In the genomic region with DNA sequence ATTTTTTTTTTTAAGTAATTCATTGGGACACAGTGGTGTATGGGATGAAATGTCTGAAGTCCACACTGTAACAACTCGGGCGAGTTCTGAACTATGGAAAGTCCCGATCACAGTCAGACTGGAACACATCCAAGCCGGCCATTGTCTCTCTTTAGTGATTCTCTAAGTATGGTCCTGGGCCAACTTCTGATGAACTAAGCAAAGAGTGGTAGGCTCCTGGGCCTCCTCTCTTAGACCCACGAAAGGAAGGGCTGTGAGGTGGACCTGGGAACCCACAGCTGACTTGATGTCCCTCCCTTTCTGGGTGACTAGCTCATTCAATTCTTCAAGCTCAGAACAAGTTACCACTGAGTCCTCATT, we compare ENCODE assay signal across 11 mouse cellular contexts.
A peak's percentile ranks its signal among the peaks of the same experiment; 100 is the strongest.
DNase-seq lines count a peak whose midpoint lies in the region; ATAC-seq and TF ChIP-seq lines count a peak whose summit lies in the region.
"Had no signal": no experiment of that assay in that cellular context is flagged by ENCODE, and none has a peak within 500 bp of the region (broad histone marks: within the 10 kb centered on the region; RNA-seq: fewer than 3 reads in every experiment).

No protein-coding gene starts in this region.

- DNase-seq in forebrain, embryonic 14.5 days (ENCODE audit: low spot score), result peak; percentile 47
- DNase-seq in lung, embryonic 14.5 days, result peak; percentile 59
- DNase-seq in lung, adult 2 months, result no peak
- DNase-seq in lung, postnatal 14 days, result peak; percentile 69
- DNase-seq in neural tube, embryonic 10.5 days (ENCODE audit: extremely low spot score, low spot score), result no peak
- DNase-seq in thymus, postnatal 25 days, result no peak
- DNase-seq: midbrain, embryonic 14.5 days; right cerebral cortex, postnatal 14 days had no signal

- no peaks in the 10 kb centered on the region for H3K9me3 ChIP-seq in forebrain, embryonic 14.5 days (replicated peaks; ENCODE audit: control insufficient read depth, low read length)
- no peaks in the 10 kb centered on the region for H3K9me3 ChIP-seq in forebrain, embryonic 16.5 days (ENCODE audit: control insufficient read depth, low read length)
- no peaks in the 10 kb centered on the region for H3K9me3 ChIP-seq in lung, embryonic 14.5 days (ENCODE audit: low read depth, low read length)
- H3K9me3 ChIP-seq in intestine, postnatal 0 days (ENCODE audit: control insufficient read depth), result no peaks in the 10 kb centered on the region

- ATAC-seq in forebrain, embryonic 14.5 days, result no peak
- no peak for ATAC-seq in forebrain, embryonic 16.5 days
- ATAC-seq in lung, embryonic 14.5 days (ENCODE audit: insufficient read depth), result no peak
- ATAC-seq in intestine, postnatal 0 days, result peak; percentile 31

- WGBS in forebrain, embryonic 14.5 days, result 44% methylated on average over 5 of the region's 5 CpGs
- WGBS in forebrain, embryonic 16.5 days, result 46% methylated on average over 5 of the region's 5 CpGs
- 60% methylated on average over 5 of the region's 5 CpGs for WGBS in lung, embryonic 14.5 days
- 17% methylated on average over 5 of the region's 5 CpGs for WGBS in lung, adult 2 months
- WGBS in intestine, postnatal 0 days, result 29% methylated on average over 5 of the region's 5 CpGs

- peaks cover 16% of the 10 kb centered on the region for H3K4me1 ChIP-seq in forebrain, embryonic 14.5 days (ENCODE audit: control insufficient read depth, insufficient read depth, low read length)
- H3K4me1 ChIP-seq in forebrain, embryonic 16.5 days (replicated peaks; ENCODE audit: control insufficient read depth, insufficient read depth, low read length), result peaks cover 23% of the 10 kb centered on the region
- peaks cover 25% of the 10 kb centered on the region for H3K4me1 ChIP-seq in lung, embryonic 14.5 days (ENCODE audit: insufficient read depth)
- H3K4me1 ChIP-seq in lung, adult 2 months (ENCODE audit: control insufficient read depth, insufficient read depth, low read length), result peaks cover 44% of the 10 kb centered on the region
- H3K4me1 ChIP-seq in intestine, postnatal 0 days (replicated peaks; ENCODE audit: control insufficient read depth, insufficient read depth, low read length), result peaks cover 33% of the 10 kb centered on the region

- no peak overlapping the region for H3K9ac ChIP-seq in forebrain, embryonic 14.5 days (ENCODE audit: low read length)
- H3K9ac ChIP-seq in forebrain, embryonic 16.5 days (replicated peaks; ENCODE audit: low read depth, low read length), result no peak overlapping the region
- no peak overlapping the region for H3K9ac ChIP-seq in lung, embryonic 14.5 days
- no peak overlapping the region for H3K9ac ChIP-seq in intestine, postnatal 0 days (ENCODE audit: low read depth, low read length)

- H3K4me2 ChIP-seq in forebrain, embryonic 14.5 days (ENCODE audit: low read length), result no peak overlapping the region
- no peak overlapping the region for H3K4me2 ChIP-seq in forebrain, embryonic 16.5 days (ENCODE audit: low read length)
- 0 out of 2 replicates have a peak overlapping the region, but pooled peaks have one; percentile 2 for H3K4me2 ChIP-seq in lung, embryonic 14.5 days
- H3K4me2 ChIP-seq in intestine, postnatal 0 days (replicated peaks; ENCODE audit: low read depth), result peak overlapping the region; percentile 40

- no peak overlapping the region for H3K4me3 ChIP-seq in forebrain, embryonic 14.5 days (ENCODE audit: low read depth, low read length)
- H3K4me3 ChIP-seq in forebrain, embryonic 16.5 days (replicated peaks; ENCODE audit: low read length), result no peak overlapping the region
- H3K4me3 ChIP-seq in lung, embryonic 14.5 days (ENCODE audit: low read depth, low read length), result no peak overlapping the region
- no peak overlapping the region for H3K4me3 ChIP-seq in lung, adult 2 months (replicated peaks; ENCODE audit: extremely low read depth, low read depth, low read length)
- no peak overlapping the region for H3K4me3 ChIP-seq in intestine, postnatal 0 days (ENCODE audit: low read depth, low read length)
- H3K4me3 ChIP-seq: erythroblast, embryonic 14.5 days had no signal

- no peak for TF ChIP-seq CTCF in lung, embryonic 14.5 days (IDR thresholded peaks at IDR 0.05; ENCODE audit: low read depth)
- no peak for TF ChIP-seq CTCF in lung, adult 2 months (IDR thresholded peaks at IDR 0.05; ENCODE audit: insufficient read depth, low read length)
- TF ChIP-seq CTCF in intestine, postnatal 0 days (IDR thresholded peaks at IDR 0.05; ENCODE audit: low read depth), result no peak

- H3K27ac ChIP-seq in forebrain, embryonic 14.5 days (ENCODE audit: low read depth, low read length), result no peak overlapping the region; the same call in 1 of the 2 replicates
- H3K27ac ChIP-seq in forebrain, embryonic 16.5 days (ENCODE audit: low read length), result no peak overlapping the region
- peak overlapping the region; percentile 71; the same call in 1 of the 2 replicates for H3K27ac ChIP-seq in lung, embryonic 14.5 days (ENCODE audit: low read depth)
- peak overlapping the region; percentile 82 for H3K27ac ChIP-seq in intestine, postnatal 0 days (ENCODE audit: low read depth, low read length)

- TF ChIP-seq POLR2A in lung, adult 2 months (IDR thresholded peaks at IDR 0.05; ENCODE audit: borderline replicate concordance, extremely low read depth, low read depth, low read length), result no peak

- no peaks in the 10 kb centered on the region for H3K27me3 ChIP-seq in forebrain, embryonic 14.5 days (replicated peaks; ENCODE audit: control insufficient read depth, insufficient read depth, low read length)
- no peaks in the 10 kb centered on the region for H3K27me3 ChIP-seq in forebrain, embryonic 16.5 days (replicated peaks; ENCODE audit: control insufficient read depth, insufficient read depth, low read length)
- H3K27me3 ChIP-seq in lung, embryonic 14.5 days (ENCODE audit: insufficient read depth, low read length), result no peaks in the 10 kb centered on the region
- H3K27me3 ChIP-seq in intestine, postnatal 0 days (replicated peaks; ENCODE audit: control insufficient read depth, insufficient read depth, low read length), result no peaks in the 10 kb centered on the region

- peaks cover 18% of the 10 kb centered on the region for H3K36me3 ChIP-seq in forebrain, embryonic 14.5 days (ENCODE audit: control insufficient read depth, insufficient read depth, low read length)
- H3K36me3 ChIP-seq in forebrain, embryonic 16.5 days (ENCODE audit: control insufficient read depth, insufficient read depth), result no peaks in the 10 kb centered on the region
- peaks cover 64% of the 10 kb centered on the region for H3K36me3 ChIP-seq in lung, embryonic 14.5 days (ENCODE audit: insufficient read depth)
- H3K36me3 ChIP-seq in intestine, postnatal 0 days (ENCODE audit: control insufficient read depth, insufficient read depth), result peaks cover 38% of the 10 kb centered on the region

Comparison
In these comparisons a context has a peak if more than half of its experiments do, and no peak if none do; other contexts are left out.
1. DNase-seq: peak in forebrain, embryonic 14.5 days (single experiment), lung, embryonic 14.5 days (single experiment) and lung, postnatal 14 days (single experiment); none in lung, adult 2 months (single experiment), neural tube, embryonic 10.5 days (single experiment) and thymus, postnatal 25 days (single experiment).
2. H3K27ac ChIP-seq: peak in lung, embryonic 14.5 days (single experiment) and intestine, postnatal 0 days (single experiment); none in forebrain, embryonic 14.5 days (single experiment) and forebrain, embryonic 16.5 days (single experiment).
3. H3K4me2 ChIP-seq: peak in lung, embryonic 14.5 days (single experiment) and intestine, postnatal 0 days (single experiment); none in forebrain, embryonic 14.5 days (single experiment) and forebrain, embryonic 16.5 days (single experiment).